Comparison of ENCODE assay signal across 30 mouse cellular contexts in the genomic region with DNA sequence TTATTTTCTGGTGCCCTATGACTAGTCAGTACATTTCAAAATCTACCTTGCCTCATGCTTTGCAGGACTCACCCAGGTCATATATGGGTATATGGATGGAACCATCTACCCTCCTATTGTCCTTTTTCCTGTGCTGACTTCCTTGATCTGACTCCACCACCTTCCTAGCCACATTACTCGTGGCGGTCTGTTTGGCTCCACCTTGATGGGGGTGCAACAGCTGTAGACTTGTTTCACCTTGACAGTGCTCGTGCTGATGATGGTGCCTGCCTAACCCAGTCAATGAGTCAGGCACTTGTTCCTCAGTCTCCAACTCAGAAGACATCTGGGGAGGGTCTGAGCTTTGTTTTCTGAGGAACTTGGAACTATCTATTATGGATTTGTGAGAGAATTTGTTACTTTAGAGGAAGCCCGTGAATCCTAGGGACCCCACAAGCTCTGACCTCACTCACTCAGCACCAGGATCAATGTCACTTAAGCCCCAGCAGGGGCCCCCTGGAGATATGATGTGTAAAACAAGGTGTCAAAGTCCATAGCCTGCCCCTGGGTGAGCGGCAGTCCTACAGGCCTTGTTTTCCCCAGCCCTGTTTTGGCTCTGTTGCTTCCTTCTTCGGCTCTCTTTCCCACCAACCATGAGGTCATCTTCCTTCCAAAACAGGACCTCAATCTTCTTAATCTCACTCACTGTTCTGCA. TPM values are rescaled to one million over a fixed set of nuclear protein-coding genes. Genes with fewer than 3 reads are reported as not detected.
"Had no signal": no experiment of that assay in that cellular context is flagged by ENCODE, and none has a peak within 500 bp of the region (broad histone marks: within the 10 kb centered on the region; RNA-seq: fewer than 3 reads in every experiment).

No protein-coding gene starts in this region.

- H3K9ac ChIP-seq: liver, embryonic 13.5 days; midbrain, embryonic 12.5 days; midbrain, embryonic 15.5 days; neural tube, embryonic 12.5 days; neural tube, embryonic 15.5 days had no signal

- H3K27me3 ChIP-seq: liver, embryonic 13.5 days; midbrain, embryonic 12.5 days; midbrain, embryonic 15.5 days; neural tube, embryonic 12.5 days; neural tube, embryonic 15.5 days had no signal

- H3K27ac ChIP-seq: kidney, postnatal 0 days; left cerebral cortex, adult 2 months; liver, embryonic 13.5 days; macrophage; midbrain, embryonic 12.5 days; midbrain, embryonic 15.5 days; neural tube, embryonic 12.5 days; neural tube, embryonic 15.5 days had no signal

- H3K4me2 ChIP-seq: liver, embryonic 13.5 days; midbrain, embryonic 12.5 days; midbrain, embryonic 15.5 days; neural tube, embryonic 12.5 days; neural tube, embryonic 15.5 days had no signal

- DNase-seq: kidney, adult 2 months; kidney, postnatal 36 days; layer of hippocampus, postnatal 36 days; liver, embryonic 13.5 days; lung, adult 2 months; right cerebral cortex, adult 18-20 months; right cerebral cortex, postnatal 14 days; right cerebral cortex, postnatal 4 days; thymus, adult 2 months; thymus, postnatal 25 days had no signal

- H3K9me3 ChIP-seq: liver, embryonic 13.5 days; megakaryocyte, embryonic 14.5 days; midbrain, embryonic 12.5 days; midbrain, embryonic 15.5 days; neural tube, embryonic 12.5 days; neural tube, embryonic 15.5 days had no signal

- ATAC-seq: inflammation-experienced regulatory T-cells, adult 6 months; midbrain, embryonic 15.5 days had no signal

- H3K4me1 ChIP-seq: liver, embryonic 13.5 days; megakaryocyte, embryonic 14.5 days; midbrain, embryonic 12.5 days; midbrain, embryonic 15.5 days; neural tube, embryonic 12.5 days; neural tube, embryonic 15.5 days had no signal

- H3K4me3 ChIP-seq: left cerebral cortex, adult 2 months; liver, embryonic 13.5 days; megakaryocyte, embryonic 14.5 days; midbrain, embryonic 12.5 days; midbrain, embryonic 15.5 days; neural tube, embryonic 12.5 days; neural tube, embryonic 15.5 days had no signal

- H3K36me3 ChIP-seq: liver, embryonic 13.5 days; midbrain, embryonic 12.5 days; midbrain, embryonic 15.5 days; neural tube, embryonic 12.5 days; neural tube, embryonic 15.5 days had no signal

RNA-seq across cellular contexts. Expression of a gene that starts 5.1 kb away (rescaled TPM):
- total RNA-seq: liver, adult 2 months had no signal
- polyA plus RNA-seq: liver, adult 2 months; macrophage had no signal

RNA-seq across cellular contexts. Expression of a gene that starts 39.2 kb away (rescaled TPM):
- total RNA-seq: layer of hippocampus, adult 8-10 months; layer of hippocampus, postnatal 10 days; layer of hippocampus, postnatal 36 days; left cerebral cortex, adult 2 months; left cerebral cortex, postnatal 10 days; left cerebral cortex, postnatal 36 days; liver, adult 2 months had no signal
- polyA plus RNA-seq: inflammation-experienced regulatory T-cells, adult 6 months; limb, embryonic 11.5 days; limb, embryonic 14.5 days; liver, adult 2 months; liver, embryonic 13.5 days; lung, adult 2 months; lung, embryonic 16.5 days; macrophage; midbrain, embryonic 12.5 days; midbrain, embryonic 15.5 days; neural tube, embryonic 12.5 days; neural tube, embryonic 15.5 days; stomach, embryonic 14.5 days; thymus, adult 2 months had no signal

RNA-seq across cellular contexts. Expression of a gene that starts 42.9 kb away (rescaled TPM):
- total RNA-seq: layer of hippocampus, adult 8-10 months; layer of hippocampus, postnatal 10 days; layer of hippocampus, postnatal 36 days; left cerebral cortex, adult 2 months; left cerebral cortex, postnatal 10 days; left cerebral cortex, postnatal 36 days; liver, adult 2 months had no signal
- polyA plus RNA-seq: inflammation-experienced regulatory T-cells, adult 6 months; kidney, embryonic 14.5 days; limb, embryonic 11.5 days; limb, embryonic 14.5 days; liver, adult 2 months; liver, embryonic 13.5 days; liver, embryonic 16.5 days; lung, adult 2 months; lung, embryonic 16.5 days; macrophage; midbrain, embryonic 12.5 days; midbrain, embryonic 15.5 days; neural tube, embryonic 12.5 days; neural tube, embryonic 15.5 days; thymus, adult 2 months had no signal
